Mouse (Mus musculus): ENCODE measurements around the gene Lgi4. TPM values are rescaled to one million over a fixed set of nuclear protein-coding genes. Genes with fewer than 3 reads are reported as not detected.
A peak's percentile ranks its signal among the peaks of the same experiment; 100 is the strongest.

Lgi4 gene
- polyA plus RNA-seq (2011; ENCODE audit: insufficient read depth, insufficient read length, low read depth, missing spikeins), result 0.88 TPM in 1 of 2 replicates, not detected in the other

- Histone ChIP-seq H3K9me3 (replicated peaks; ENCODE audit: control insufficient read depth, insufficient read depth, low read length, poor library complexity, severe bottlenecking) (no peaks in the 10 kb centered on the region), H3K27ac (ENCODE audit: insufficient read depth, low read length) (no peak within 1 kb of the TSS), H3K4me3 (ENCODE audit: low read depth, low read length) (no peak within 1 kb of the TSS), H3K4me1 (ENCODE audit: control insufficient read depth, insufficient read depth, low read length) (no peaks in the 10 kb centered on the region), H3K9ac (ENCODE audit: low read depth, poor library complexity, severe bottlenecking) (no peak within 1 kb of the TSS), H3K27me3 (ENCODE audit: control insufficient read depth, insufficient read depth, low read length, poor library complexity, severe bottlenecking) (no peaks in the 10 kb centered on the region), H3K36me3 (ENCODE audit: control insufficient read depth, insufficient read depth, low read length, poor library complexity, severe bottlenecking) (no peaks in the 10 kb centered on the region)
- TF ChIP-seq POLR2A (IDR thresholded peaks at IDR 0.05; ENCODE audit: insufficient read depth, low read length), result no peak
- peak; percentile 98 for TF ChIP-seq CTCF (IDR thresholded peaks at IDR 0.05; ENCODE audit: low read depth, low read length)
Measured at GRCm38 (mm10) chr7:31059108-31059507, at the start of gene Lgi4. TSS of gene Lgi4 (plus strand) at chr7:31059342.

GRCm38 (mm10) chr7:31012971-31013370 is 46.2 kb upstream of the Lgi4 start:
- Histone ChIP-seq H3K36me3 (ENCODE audit: control insufficient read depth, insufficient read depth, low read length, poor library complexity, severe bottlenecking) (no peaks in the 10 kb centered on the region), H3K27me3 (ENCODE audit: control insufficient read depth, insufficient read depth, low read length, poor library complexity, severe bottlenecking) (no peaks in the 10 kb centered on the region), H3K9ac (ENCODE audit: low read depth, poor library complexity, severe bottlenecking) (no peak overlapping the region), H3K4me1 (ENCODE audit: control insufficient read depth, insufficient read depth, low read length) (no peaks in the 10 kb centered on the region), H3K27ac (ENCODE audit: insufficient read depth, low read length) (no peak overlapping the region), H3K9me3 (replicated peaks; ENCODE audit: control insufficient read depth, insufficient read depth, low read length, poor library complexity, severe bottlenecking) (no peaks in the 10 kb centered on the region), H3K4me3 (ENCODE audit: low read depth, low read length) (no peak overlapping the region)
- TF ChIP-seq POLR2A (IDR thresholded peaks at IDR 0.05; ENCODE audit: insufficient read depth, low read length) (no peak), EP300 (IDR thresholded peaks at IDR 0.05; ENCODE audit: insufficient read depth, low read depth, low read length) (no peak), CTCF (IDR thresholded peaks at IDR 0.05; ENCODE audit: low read depth, low read length) (no peak)

GRCm38 (mm10) chr7:31017104-31017901 is 41.8 kb upstream of the Lgi4 start:
- H3K4me1 ChIP-seq (ENCODE audit: control insufficient read depth, insufficient read depth, low read length), result no peaks in the 10 kb centered on the region
- H3K36me3 ChIP-seq (ENCODE audit: control insufficient read depth, insufficient read depth, low read length, poor library complexity, severe bottlenecking), result no peaks in the 10 kb centered on the region
- no peaks in the 10 kb centered on the region for H3K27me3 ChIP-seq (ENCODE audit: control insufficient read depth, insufficient read depth, low read length, poor library complexity, severe bottlenecking)
- H3K27ac ChIP-seq (ENCODE audit: insufficient read depth, low read length), result no peak overlapping the region
- H3K9ac ChIP-seq (ENCODE audit: low read depth, poor library complexity, severe bottlenecking), result no peak overlapping the region
- H3K9me3 ChIP-seq (replicated peaks; ENCODE audit: control insufficient read depth, insufficient read depth, low read length, poor library complexity, severe bottlenecking), result no peaks in the 10 kb centered on the region; the same call in 1 of the 2 replicates
- TF ChIP-seq POLR2A (IDR thresholded peaks at IDR 0.05; ENCODE audit: insufficient read depth, low read length) (no peak), CTCF (IDR thresholded peaks at IDR 0.05; ENCODE audit: low read depth, low read length) (no peak), EP300 (IDR thresholded peaks at IDR 0.05; ENCODE audit: insufficient read depth, low read depth, low read length) (no peak)
- H3K4me3 ChIP-seq (ENCODE audit: low read depth, low read length), result no peak overlapping the region

- Histone ChIP-seq H3K4me1 (ENCODE audit: control insufficient read depth, insufficient read depth, low read length) (no peaks in the 10 kb centered on the region), H3K27ac (ENCODE audit: insufficient read depth, low read length) (no peak overlapping the region), H3K27me3 (ENCODE audit: control insufficient read depth, insufficient read depth, low read length, poor library complexity, severe bottlenecking) (no peaks in the 10 kb centered on the region), H3K4me3 (ENCODE audit: low read depth, low read length) (0 out of 2 replicates have a peak overlapping the region, but pooled peaks have one; percentile 34), H3K9me3 (replicated peaks; ENCODE audit: control insufficient read depth, insufficient read depth, low read length, poor library complexity, severe bottlenecking) (no peaks in the 10 kb centered on the region), H3K36me3 (ENCODE audit: control insufficient read depth, insufficient read depth, low read length, poor library complexity, severe bottlenecking) (no peaks in the 10 kb centered on the region), H3K9ac (ENCODE audit: low read depth, poor library complexity, severe bottlenecking) (no peak overlapping the region)
- TF ChIP-seq CTCF (IDR thresholded peaks at IDR 0.05; ENCODE audit: low read depth, low read length) (no peak), POLR2A (IDR thresholded peaks at IDR 0.05; ENCODE audit: insufficient read depth, low read length) (no peak)
Measured at GRCm38 (mm10) chr7:31028609-31029008, 30.5 kb upstream of the Lgi4 start.

GRCm38 (mm10) chr7:31030717-31031116 is 28.4 kb upstream of the Lgi4 start:
- Histone ChIP-seq H3K27me3 (ENCODE audit: control insufficient read depth, insufficient read depth, low read length, poor library complexity, severe bottlenecking) (no peaks in the 10 kb centered on the region), H3K4me1 (ENCODE audit: control insufficient read depth, insufficient read depth, low read length) (no peaks in the 10 kb centered on the region), H3K4me3 (ENCODE audit: low read depth, low read length) (no peak overlapping the region), H3K27ac (ENCODE audit: insufficient read depth, low read length) (no peak overlapping the region), H3K36me3 (ENCODE audit: control insufficient read depth, insufficient read depth, low read length, poor library complexity, severe bottlenecking) (no peaks in the 10 kb centered on the region), H3K9ac (ENCODE audit: low read depth, poor library complexity, severe bottlenecking) (no peak overlapping the region), H3K9me3 (replicated peaks; ENCODE audit: control insufficient read depth, insufficient read depth, low read length, poor library complexity, severe bottlenecking) (no peaks in the 10 kb centered on the region)
- TF ChIP-seq POLR2A (IDR thresholded peaks at IDR 0.05; ENCODE audit: insufficient read depth, low read length), result no peak
- TF ChIP-seq EP300 (IDR thresholded peaks at IDR 0.05; ENCODE audit: insufficient read depth, low read depth, low read length), result no peak
- no peak for TF ChIP-seq CTCF (IDR thresholded peaks at IDR 0.05; ENCODE audit: low read depth, low read length)

DNA sequence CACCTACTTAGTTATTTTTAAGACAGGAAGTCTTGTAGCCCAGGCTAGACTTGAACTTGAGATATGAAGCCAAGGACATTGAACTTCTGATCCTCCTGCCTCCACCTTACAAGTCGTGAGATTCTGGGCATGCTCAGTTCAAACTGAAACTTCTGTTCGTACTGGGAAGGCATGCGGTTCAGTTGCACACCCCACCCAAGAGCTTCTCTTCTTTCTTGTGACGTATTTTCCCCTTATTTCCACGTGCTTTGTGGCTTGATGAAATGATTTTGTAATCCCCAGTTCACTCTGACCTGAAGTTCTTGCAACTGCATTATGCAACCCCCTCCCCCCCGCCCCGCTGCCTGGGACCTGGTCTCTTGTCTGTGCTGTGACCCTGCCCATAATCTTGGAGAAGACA is 27.4 kb upstream of the Lgi4 start:
- Histone ChIP-seq H3K4me1 (ENCODE audit: control insufficient read depth, insufficient read depth, low read length) (no peaks in the 10 kb centered on the region), H3K4me3 (ENCODE audit: low read depth, low read length) (no peak overlapping the region), H3K27me3 (ENCODE audit: control insufficient read depth, insufficient read depth, low read length, poor library complexity, severe bottlenecking) (no peaks in the 10 kb centered on the region), H3K9me3 (replicated peaks; ENCODE audit: control insufficient read depth, insufficient read depth, low read length, poor library complexity, severe bottlenecking) (no peaks in the 10 kb centered on the region), H3K27ac (ENCODE audit: insufficient read depth, low read length) (no peak overlapping the region), H3K36me3 (ENCODE audit: control insufficient read depth, insufficient read depth, low read length, poor library complexity, severe bottlenecking) (no peaks in the 10 kb centered on the region), H3K9ac (ENCODE audit: low read depth, poor library complexity, severe bottlenecking) (no peak overlapping the region)
- no peak for TF ChIP-seq EP300 (IDR thresholded peaks at IDR 0.05; ENCODE audit: insufficient read depth, low read depth, low read length)
- TF ChIP-seq CTCF (IDR thresholded peaks at IDR 0.05; ENCODE audit: low read depth, low read length), result no peak
- no peak for TF ChIP-seq POLR2A (IDR thresholded peaks at IDR 0.05; ENCODE audit: insufficient read depth, low read length)
